Mouse (Mus musculus): ENCODE data around the gene Camta1. TPM values are rescaled to one million over a fixed set of nuclear protein-coding genes. Genes with fewer than 3 reads are reported as not detected.

Camta1 gene
- total and polyA plus RNA-seq, 2 experiments from 2014 or later, result 127 to 145 TPM

GRCm38 (mm10) chr4:151511092-151511491 lies 350.6 kb downstream of the Camta1 start:
- WGBS, result 88% methylated on average over 4 of the region's 4 CpGs

GRCm38 (mm10) chr4:151510417-151510816 lies 351.3 kb downstream of the Camta1 start:
- no peak for ATAC-seq
- peak; percentile 24 for DNase-seq (ENCODE audit: low spot score)
- no peak for TF ChIP-seq CTCF (IDR thresholded peaks at IDR 0.05; ENCODE audit: low read depth)
- H3K4me3 ChIP-seq (ENCODE audit: low read length), result no peak overlapping the region
- WGBS, result 47% methylated on average over 4 of the region's 4 CpGs
- H3K27me3 ChIP-seq (ENCODE audit: insufficient read depth, low read length), result no peaks in the 10 kb centered on the region
- H3K4me1 ChIP-seq (ENCODE audit: insufficient read depth, low read length), result no peaks in the 10 kb centered on the region
- no peak overlapping the region for H3K9ac ChIP-seq (replicated peaks; ENCODE audit: low read length)
- no peak overlapping the region for H3K27ac ChIP-seq
- H3K9me3 ChIP-seq (ENCODE audit: low read length), result no peaks in the 10 kb centered on the region
- H3K4me2 ChIP-seq (ENCODE audit: low read depth, low read length), result no peak overlapping the region
- H3K36me3 ChIP-seq (ENCODE audit: insufficient read depth, low read length), result no peaks in the 10 kb centered on the region

More at GRCm38 (mm10) chr4:151511092-151511491, 350.6 kb downstream of the Camta1 start:
- H3K4me2 ChIP-seq (ENCODE audit: low read depth, low read length), result no peak overlapping the region
- ATAC-seq (no peak), DNase-seq (ENCODE audit: low spot score) (no peak)
- H3K27me3 ChIP-seq (ENCODE audit: insufficient read depth, low read length), result no peaks in the 10 kb centered on the region
- no peaks in the 10 kb centered on the region for H3K36me3 ChIP-seq (ENCODE audit: insufficient read depth, low read length)
- TF ChIP-seq CTCF (IDR thresholded peaks at IDR 0.05; ENCODE audit: low read depth), result peak; percentile 44; the same call in 1 of the 2 replicates
- H3K9ac ChIP-seq (replicated peaks; ENCODE audit: low read length), result no peak overlapping the region
- H3K27ac ChIP-seq, result no peak overlapping the region
- no peaks in the 10 kb centered on the region for H3K4me1 ChIP-seq (ENCODE audit: insufficient read depth, low read length)
- no peaks in the 10 kb centered on the region for H3K9me3 ChIP-seq (ENCODE audit: low read length)
- no peak overlapping the region for H3K4me3 ChIP-seq (ENCODE audit: low read length)

- TF ChIP-seq CTCF (IDR thresholded peaks at IDR 0.05; ENCODE audit: low read depth), result no peak
- 82% methylated on average over 6 of the region's 6 CpGs for WGBS
Measured at GRCm38 (mm10) chr4:151506701-151507100, 355.0 kb downstream of the Camta1 start.

GRCm38 (mm10) chr4:151498481-151499276 lies 363.0 kb downstream of the Camta1 start:
- H3K4me3 ChIP-seq (ENCODE audit: low read length), result no peak overlapping the region
- no peaks in the 10 kb centered on the region for H3K9me3 ChIP-seq (ENCODE audit: low read length)
- TF ChIP-seq CTCF (IDR thresholded peaks at IDR 0.05; ENCODE audit: low read depth), result peak; percentile 53
- H3K27me3 ChIP-seq (ENCODE audit: insufficient read depth, low read length), result no peaks in the 10 kb centered on the region
- 81% methylated on average over 5 of the region's 5 CpGs for WGBS
- DNase-seq (ENCODE audit: low spot score) (no peak), ATAC-seq (no peak)
- no peaks in the 10 kb centered on the region for H3K36me3 ChIP-seq (ENCODE audit: insufficient read depth, low read length)
- no peak overlapping the region for H3K27ac ChIP-seq
- no peak overlapping the region for H3K4me2 ChIP-seq (ENCODE audit: low read depth, low read length)
- H3K4me1 ChIP-seq (ENCODE audit: insufficient read depth, low read length), result 0 out of 2 replicates have a peak, but pooled peaks cover 3% of the 10 kb centered on the region
- no peak overlapping the region for H3K9ac ChIP-seq (replicated peaks; ENCODE audit: low read length)

More at GRCm38 (mm10) chr4:151506701-151507100, 355.0 kb downstream of the Camta1 start:
- no peak overlapping the region for H3K27ac ChIP-seq
- no peak for ATAC-seq
- no peak overlapping the region for H3K4me2 ChIP-seq (ENCODE audit: low read depth, low read length)
- H3K4me1 ChIP-seq (ENCODE audit: insufficient read depth, low read length), result no peaks in the 10 kb centered on the region
- H3K4me3 ChIP-seq (ENCODE audit: low read length), result no peak overlapping the region
- no peaks in the 10 kb centered on the region for H3K9me3 ChIP-seq (ENCODE audit: low read length)
- H3K36me3 ChIP-seq (ENCODE audit: insufficient read depth, low read length), result no peaks in the 10 kb centered on the region
- no peak overlapping the region for H3K9ac ChIP-seq (replicated peaks; ENCODE audit: low read length)
- no peak for DNase-seq (ENCODE audit: low spot score)
- no peaks in the 10 kb centered on the region for H3K27me3 ChIP-seq (ENCODE audit: insufficient read depth, low read length)

GRCm38 (mm10) chr4:151496581-151496980 lies 365.1 kb downstream of the Camta1 start:
- H3K9ac ChIP-seq (replicated peaks; ENCODE audit: low read length), result no peak overlapping the region
- DNase-seq (ENCODE audit: low spot score), result no peak
- no peak for TF ChIP-seq CTCF (IDR thresholded peaks at IDR 0.05; ENCODE audit: low read depth)
- 0 out of 2 replicates have a peak, but pooled peaks cover 3% of the 10 kb centered on the region for H3K4me1 ChIP-seq (ENCODE audit: insufficient read depth, low read length)
- ATAC-seq, result no peak
- no peak overlapping the region for H3K4me3 ChIP-seq (ENCODE audit: low read length)
- WGBS, result 77% methylated on average over 5 of the region's 5 CpGs
- H3K4me2 ChIP-seq (ENCODE audit: low read depth, low read length), result no peak overlapping the region
- no peaks in the 10 kb centered on the region for H3K27me3 ChIP-seq (ENCODE audit: insufficient read depth, low read length)
- no peaks in the 10 kb centered on the region for H3K9me3 ChIP-seq (ENCODE audit: low read length)
- H3K27ac ChIP-seq, result no peak overlapping the region
- no peaks in the 10 kb centered on the region for H3K36me3 ChIP-seq (ENCODE audit: insufficient read depth, low read length)

GRCm38 (mm10) chr4:151495276-151495882 lies 366.3 kb downstream of the Camta1 start:
- Histone ChIP-seq H3K4me2 (ENCODE audit: low read depth, low read length) (no peak overlapping the region), H3K4me3 (ENCODE audit: low read length) (no peak overlapping the region), H3K9ac (replicated peaks; ENCODE audit: low read length) (no peak overlapping the region), H3K9me3 (ENCODE audit: low read length) (no peaks in the 10 kb centered on the region), H3K4me1 (ENCODE audit: insufficient read depth, low read length) (0 out of 2 replicates have a peak, but pooled peaks cover 3% of the 10 kb centered on the region), H3K27ac (no peak overlapping the region), H3K36me3 (ENCODE audit: insufficient read depth, low read length) (no peaks in the 10 kb centered on the region), H3K27me3 (ENCODE audit: insufficient read depth, low read length) (no peaks in the 10 kb centered on the region)
- DNase-seq (ENCODE audit: low spot score), result no peak
- no peak for TF ChIP-seq CTCF (IDR thresholded peaks at IDR 0.05; ENCODE audit: low read depth)
- 55% methylated on average over 11 of the region's 11 CpGs for WGBS
- no peak for ATAC-seq
